Mouse (Mus musculus): ENCODE measurements around the gene Hyal2. TPM values are rescaled to one million over a fixed set of nuclear protein-coding genes. Genes with fewer than 3 reads are reported as not detected.
A peak's percentile ranks its signal among the peaks of the same experiment; 100 is the strongest.

Hyal2 gene
- polyA plus RNA-seq, 1 experiment: 39.8 TPM

GRCm38 (mm10) chr9:107549297-107550074, 18.3 kb upstream of the Hyal2 start:
- no peaks in the 10 kb centered on the region for H3K36me3 ChIP-seq (ENCODE audit: control insufficient read depth, insufficient read depth, low read length)
- H3K4me3 ChIP-seq (ENCODE audit: control insufficient read depth, insufficient read depth, low read length): no peak overlapping the region
- DNase-seq: no peak
- no peak overlapping the region for H3K27ac ChIP-seq (ENCODE audit: control insufficient read depth, insufficient read depth, low read length)
- no peaks in the 10 kb centered on the region for H3K27me3 ChIP-seq (ENCODE audit: control insufficient read depth, insufficient read depth, low read length)
- TF ChIP-seq CTCF (IDR thresholded peaks at IDR 0.05; ENCODE audit: borderline replicate concordance, control insufficient read depth, extremely low read depth, insufficient read depth, low read length, poor library complexity): no peak
- TF ChIP-seq POLR2A (IDR thresholded peaks at IDR 0.05; ENCODE audit: control insufficient read depth, extremely low read depth, insufficient read depth, low read length, poor library complexity): no peak
- peaks cover 59% of the 10 kb centered on the region for H3K4me1 ChIP-seq (replicated peaks; ENCODE audit: control insufficient read depth, insufficient read depth, low read length)
- WGBS: 97% methylated on average over 20 of the region's 20 CpGs

DNA sequence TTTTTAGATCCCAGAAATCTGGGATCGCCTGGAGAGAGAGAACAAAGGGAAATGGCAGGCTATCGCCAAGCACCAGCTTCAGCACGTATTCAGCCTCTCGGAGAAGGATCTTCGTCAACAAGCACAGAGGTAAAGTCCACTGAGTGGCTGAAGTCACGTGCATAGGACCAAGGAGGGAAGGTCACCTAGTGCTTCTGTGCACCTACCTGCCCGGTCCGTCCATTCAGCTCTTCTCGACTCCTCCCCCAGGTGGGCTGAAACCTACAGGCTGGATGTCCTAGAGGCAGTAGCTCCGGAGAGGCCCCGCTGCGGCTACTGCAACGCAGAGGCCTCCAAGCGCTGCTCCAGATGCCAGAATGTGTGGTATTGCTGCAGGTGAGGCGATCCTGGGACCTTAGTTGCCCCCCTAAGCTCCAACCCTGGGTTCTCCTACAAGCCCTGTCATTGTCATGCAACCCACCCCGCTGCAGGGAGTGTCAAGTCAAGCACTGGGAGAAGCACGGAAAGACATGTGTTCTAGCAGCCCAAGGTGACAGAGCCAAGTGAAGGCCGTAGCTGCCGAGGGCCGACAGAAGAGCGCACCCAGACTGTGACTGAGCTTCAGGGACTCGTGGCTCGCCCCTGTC, 17.1 kb upstream of the Hyal2 start:
- WGBS: 61% methylated on average over 23 of the region's 23 CpGs
- peaks cover 61% of the 10 kb centered on the region for H3K4me1 ChIP-seq (replicated peaks; ENCODE audit: control insufficient read depth, insufficient read depth, low read length)
- DNase-seq: no peak

GRCm38 (mm10) chr9:107551117-107551889, 16.4 kb upstream of the Hyal2 start, which contains the start of gene Rassf1:
Rassf1 (plus strand) TSS chr9:107551555.
- Histone ChIP-seq H3K27me3 (ENCODE audit: control insufficient read depth, insufficient read depth, low read length) (no peaks in the 10 kb centered on the region), H3K27ac (ENCODE audit: control insufficient read depth, insufficient read depth, low read length) (peak within 1 kb of the TSS; percentile 70), H3K4me1 (replicated peaks; ENCODE audit: control insufficient read depth, insufficient read depth, low read length) (peaks cover 58% of the 10 kb centered on the region), H3K36me3 (ENCODE audit: control insufficient read depth, insufficient read depth, low read length) (no peaks in the 10 kb centered on the region), H3K4me3 (ENCODE audit: control insufficient read depth, insufficient read depth, low read length) (peak within 1 kb of the TSS; percentile 53)
- no peak for TF ChIP-seq POLR2A (IDR thresholded peaks at IDR 0.05; ENCODE audit: control insufficient read depth, extremely low read depth, insufficient read depth, low read length, poor library complexity)
- 0 out of 2 replicates have a peak, but pooled peaks have one; percentile 35 for TF ChIP-seq CTCF (IDR thresholded peaks at IDR 0.05; ENCODE audit: borderline replicate concordance, control insufficient read depth, extremely low read depth, insufficient read depth, low read length, poor library complexity)
- DNase-seq: peak; percentile 80
- 2% methylated on average over 63 of the region's 63 CpGs for WGBS

More for the DNA sequence above, 17.1 kb upstream of the Hyal2 start:
- Histone ChIP-seq H3K27ac (ENCODE audit: control insufficient read depth, insufficient read depth, low read length) (peak overlapping the region; percentile 70), H3K36me3 (ENCODE audit: control insufficient read depth, insufficient read depth, low read length) (no peaks in the 10 kb centered on the region), H3K4me3 (ENCODE audit: control insufficient read depth, insufficient read depth, low read length) (peak overlapping the region; percentile 53), H3K27me3 (ENCODE audit: control insufficient read depth, insufficient read depth, low read length) (no peaks in the 10 kb centered on the region)
- TF ChIP-seq CTCF (IDR thresholded peaks at IDR 0.05; ENCODE audit: borderline replicate concordance, control insufficient read depth, extremely low read depth, insufficient read depth, low read length, poor library complexity) (no peak), POLR2A (IDR thresholded peaks at IDR 0.05; ENCODE audit: control insufficient read depth, extremely low read depth, insufficient read depth, low read length, poor library complexity) (peak; percentile 13; the same call in 1 of the 2 replicates)

- no peaks in the 10 kb centered on the region; the same call in 1 of the 2 replicates for H3K36me3 ChIP-seq (ENCODE audit: control insufficient read depth, insufficient read depth, low read length)
- peak overlapping the region; percentile 53 for H3K4me3 ChIP-seq (ENCODE audit: control insufficient read depth, insufficient read depth, low read length)
- peaks cover 57% of the 10 kb centered on the region for H3K4me1 ChIP-seq (replicated peaks; ENCODE audit: control insufficient read depth, insufficient read depth, low read length)
- DNase-seq: no peak
- H3K27ac ChIP-seq (ENCODE audit: control insufficient read depth, insufficient read depth, low read length): peak overlapping the region; percentile 28; the same call in 1 of the 2 replicates
- TF ChIP-seq POLR2A (IDR thresholded peaks at IDR 0.05; ENCODE audit: control insufficient read depth, extremely low read depth, insufficient read depth, low read length, poor library complexity) (no peak), CTCF (IDR thresholded peaks at IDR 0.05; ENCODE audit: borderline replicate concordance, control insufficient read depth, extremely low read depth, insufficient read depth, low read length, poor library complexity) (no peak)
- WGBS: 45% methylated on average over 8 of the region's 8 CpGs
- no peaks in the 10 kb centered on the region for H3K27me3 ChIP-seq (ENCODE audit: control insufficient read depth, insufficient read depth, low read length)
These were observed 15.8 kb upstream of the Hyal2 start for GRCm38 (mm10) chr9:107551890-107552355.

DNA sequence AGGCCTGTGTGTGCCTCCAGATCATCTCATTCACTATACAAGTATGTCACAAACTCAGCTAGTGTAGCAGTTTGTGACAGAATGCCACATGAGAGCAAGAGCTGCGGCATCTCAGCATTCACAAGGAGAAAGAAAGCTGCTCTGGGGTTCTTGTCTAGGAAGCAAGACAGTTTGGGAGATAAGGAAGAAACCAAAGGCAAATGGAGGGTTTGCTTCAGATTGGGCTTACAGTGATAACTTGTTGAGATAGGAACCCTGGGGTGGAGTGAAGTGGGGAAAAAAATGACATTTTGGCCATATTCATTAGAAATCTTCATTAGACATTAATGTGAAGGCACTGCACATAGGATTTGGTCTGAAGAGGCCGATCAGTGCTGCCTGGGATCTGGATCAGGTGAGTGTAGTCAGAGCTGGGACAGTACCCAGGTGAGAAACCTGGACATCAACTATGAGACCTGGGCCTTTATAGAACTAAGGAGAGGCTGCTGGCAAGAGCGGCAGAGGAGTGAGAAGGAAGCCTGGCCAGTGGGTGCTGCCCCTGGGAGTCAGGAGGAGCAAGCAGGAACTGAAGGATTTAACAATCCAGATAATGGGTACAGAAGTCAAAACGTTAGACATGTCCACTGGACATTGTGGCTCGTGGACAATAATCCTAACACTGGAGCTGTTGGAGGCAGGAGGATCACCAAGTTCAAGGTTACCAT, 14.9 kb upstream of the Hyal2 start:
- DNase-seq: no peak
- TF ChIP-seq CTCF (IDR thresholded peaks at IDR 0.05; ENCODE audit: borderline replicate concordance, control insufficient read depth, extremely low read depth, insufficient read depth, low read length, poor library complexity) (no peak), POLR2A (IDR thresholded peaks at IDR 0.05; ENCODE audit: control insufficient read depth, extremely low read depth, insufficient read depth, low read length, poor library complexity) (no peak)
- no peak overlapping the region for H3K4me3 ChIP-seq (ENCODE audit: control insufficient read depth, insufficient read depth, low read length)
- H3K27ac ChIP-seq (ENCODE audit: control insufficient read depth, insufficient read depth, low read length): no peak overlapping the region
- H3K36me3 ChIP-seq (ENCODE audit: control insufficient read depth, insufficient read depth, low read length): peaks cover 8% of the 10 kb centered on the region
- WGBS: 89% methylated on average over 5 of the region's 5 CpGs
- no peaks in the 10 kb centered on the region for H3K27me3 ChIP-seq (ENCODE audit: control insufficient read depth, insufficient read depth, low read length)
- peaks cover 49% of the 10 kb centered on the region for H3K4me1 ChIP-seq (replicated peaks; ENCODE audit: control insufficient read depth, insufficient read depth, low read length)

Measured in thymus, adult 2 months (tissue).